Mouse (Mus musculus) liver, embryonic 14.5 days (tissue): ENCODE measurements around the gene Gm49394.

Experiments used
- CTCF ChIP-seq: IDR thresholded peaks from 2 replicates; pipeline ENCODE4 v1.5.1; 2016; ENCODE audit warnings: antibody characterized with exemption, low read depth, control low read depth
- EP300 ChIP-seq: IDR thresholded peaks from 2 replicates; pipeline ENCODE4 v1.6.1; 2016; ENCODE audit warnings: antibody characterized with exemption, low read depth

- TF ChIP-seq CTCF (no peak), EP300 (no peak)
These were observed 7.9 kb downstream of the Gm49394 start for GRCm38 (mm10) chr7:142661811-142662210.
